Mouse (Mus musculus) intestine, postnatal 0 days (tissue): ENCODE data around the gene Platr17. TPM values are rescaled to one million over a fixed set of nuclear protein-coding genes. Genes with fewer than 3 reads are reported as not detected.
A peak's percentile ranks its signal among the peaks of the same experiment; 100 is the strongest.

Experiments
- ATAC-seq: fragments of 200-750 bp; cut with Nextera tagmentation; 2 replicates; pipeline ENCODE4 v1.8.0; 2017; ENCODE audit warnings: mild to moderate bottlenecking, moderate TSS enrichment, moderate library complexity
- H3K27ac ChIP-seq: fragments of 300-500 bp; sonication (generic); 2 replicates; pipeline ENCODE4 v1.5.1; 2014; ENCODE audit warnings: mild to moderate bottlenecking, low read depth, low read length, moderate library complexity
- H3K27me3 ChIP-seq: fragments of 300-500 bp; sonication (generic); replicated peaks from 2 replicates; pipeline ENCODE4 v1.6.1; 2014; ENCODE audit warnings: low read length, mixed read lengths; ENCODE audit not compliant: control insufficient read depth, insufficient read depth
- H3K36me3 ChIP-seq: fragments of 300-500 bp; sonication (generic); 2 replicates; pipeline ENCODE4 v1.6.1; 2014; ENCODE audit warnings: mild to moderate bottlenecking, moderate library complexity; ENCODE audit not compliant: control insufficient read depth, insufficient read depth
- H3K4me1 ChIP-seq: fragments of 300-500 bp; sonication (generic); replicated peaks from 2 replicates; pipeline ENCODE4 v1.6.1; 2014; ENCODE audit warnings: antibody characterized with exemption, low read length, mixed read lengths; ENCODE audit not compliant: control insufficient read depth, insufficient read depth
- H3K4me2 ChIP-seq: fragments of 300-500 bp; sonication (generic); replicated peaks from 2 replicates; pipeline ENCODE4 v1.6.1; 2014; ENCODE audit warnings: low read depth, mild to moderate bottlenecking, moderate library complexity
- H3K4me3 ChIP-seq: fragments of 300-500 bp; sonication (generic); 2 replicates; pipeline ENCODE4 v1.5.1; 2014; ENCODE audit warnings: low read depth, low read length
- H3K9ac ChIP-seq: fragments of 300-500 bp; sonication (generic); 2 replicates; pipeline ENCODE4 v1.6.1; 2014; ENCODE audit warnings: mild to moderate bottlenecking, low read depth, low read length
- H3K9me3 ChIP-seq: fragments of 300-500 bp; sonication (generic); 2 replicates; pipeline ENCODE4 v1.6.1; 2016; ENCODE audit warnings: mixed run types; ENCODE audit not compliant: control insufficient read depth
- CTCF ChIP-seq: sonication (generic); IDR thresholded peaks from 2 replicates; pipeline ENCODE4 v1.5.1; 2016; ENCODE audit warnings: low read depth, mild to moderate bottlenecking, control low read depth, antibody characterized with exemption, moderate library complexity
- WGBS: fragments of 180-500 bp; shearing (Covaris S2); extraction: QIAGEN DNeasy Blood & Tissue Kit; methylation state at CpG from one replicate; pipeline ENCODE4 v1.1.7; 2014; 5-methylcytosine and 5-hydroxymethylcytosine counted together
- polyA plus RNA-seq: library from polyadenylated mRNA; unstranded; fragments of >200 nt; fragmentation: Nextera tagmentation; extraction: Ambion mirVana; gene quantifications from 2 replicates; pipeline ENCODE4 v1.2.1, GENCODE M21; 2015

Gene Platr17
- polyA plus RNA-seq, 1 experiment from 2014 or later = 0.25 TPM

DNA sequence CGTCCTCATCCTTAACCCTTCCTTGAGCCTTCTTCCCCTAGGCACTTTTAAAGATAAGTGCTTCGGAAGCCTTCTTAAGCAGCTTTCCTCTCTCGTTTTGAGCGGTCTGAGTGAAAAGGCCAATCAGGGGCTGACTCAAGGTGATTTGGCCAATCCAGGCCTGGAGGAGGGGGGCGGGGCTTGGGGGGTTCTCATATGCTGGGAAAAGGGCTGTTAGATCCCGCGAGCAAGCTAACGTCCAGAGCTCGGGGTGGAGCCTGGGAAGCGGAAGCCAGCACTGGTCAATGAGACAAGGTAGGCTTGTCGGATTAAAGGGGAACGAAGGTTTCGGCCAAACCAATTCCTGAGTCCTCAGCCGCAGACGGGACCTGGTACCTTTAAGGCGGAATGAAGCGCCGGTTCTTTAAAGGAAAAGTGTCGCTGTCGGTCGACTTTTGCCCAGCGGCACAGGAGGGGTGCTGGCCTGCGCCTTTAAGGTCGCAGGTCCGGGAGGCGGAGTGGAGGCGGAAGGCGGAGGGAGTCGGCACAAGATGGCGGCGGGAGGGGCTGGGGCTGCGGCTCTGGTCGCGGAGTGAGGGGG is 10.8 kb downstream of the Platr17 start, which contains the start of the genes Tapbp and Zbtb22:
Tapbp (plus strand) TSS at position 229 of the 580 bp plus-strand sequence.
Zbtb22 (plus strand) TSS at position 234 of the 580 bp plus-strand sequence.
- peak within 1 kb of the TSS; percentile 86 for H3K27ac ChIP-seq
- TF ChIP-seq CTCF = no peak
- no peaks in the 10 kb centered on the region for H3K9me3 ChIP-seq
- peak within 1 kb of the TSS; percentile 67 for H3K4me3 ChIP-seq
- H3K36me3 ChIP-seq = peaks cover 53% of the 10 kb centered on the region
- ATAC-seq = peak; percentile 91
- WGBS = under 1% methylated on average over 31 of the region's 34 CpGs
- no peaks in the 10 kb centered on the region; the same call in 1 of the 2 replicates for H3K4me1 ChIP-seq
- H3K4me2 ChIP-seq = peak within 1 kb of the TSS; percentile 79
- peak within 1 kb of the TSS; percentile 64 for H3K9ac ChIP-seq
- H3K27me3 ChIP-seq = no peaks in the 10 kb centered on the region

DNA sequence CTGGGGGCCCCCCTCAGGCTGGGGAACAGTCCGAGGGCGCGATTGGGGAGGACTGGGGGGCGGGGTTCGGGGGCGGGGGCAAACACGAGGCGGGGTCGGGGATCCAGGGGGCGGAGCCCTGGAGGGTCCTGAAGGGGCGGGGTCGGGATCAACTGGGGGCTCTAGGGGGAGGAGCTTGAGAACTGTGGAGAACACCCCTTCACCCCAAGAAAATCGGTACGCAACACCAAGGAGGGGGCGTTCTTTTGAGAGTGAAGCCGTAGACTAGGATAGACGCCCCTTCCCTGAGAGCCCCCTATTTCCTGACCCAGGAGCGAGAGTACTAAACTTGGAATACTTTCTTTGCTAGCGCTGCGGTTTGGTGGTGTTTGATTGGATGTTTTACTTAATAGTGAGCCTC is 11.4 kb downstream of the Platr17 start:
- peak overlapping the region; percentile 64 for H3K9ac ChIP-seq
- H3K27me3 ChIP-seq = no peaks in the 10 kb centered on the region
- no peak for TF ChIP-seq CTCF
- peak overlapping the region; percentile 79 for H3K4me2 ChIP-seq
- WGBS = under 1% methylated on average over 20 of the region's 20 CpGs
- peaks cover 48% of the 10 kb centered on the region for H3K36me3 ChIP-seq
- peak overlapping the region; percentile 86 for H3K27ac ChIP-seq
- H3K4me1 ChIP-seq = no peaks in the 10 kb centered on the region; the same call in 1 of the 2 replicates
- no peak for ATAC-seq
- H3K9me3 ChIP-seq = no peaks in the 10 kb centered on the region
- H3K4me3 ChIP-seq = peak overlapping the region; percentile 67

DNA sequence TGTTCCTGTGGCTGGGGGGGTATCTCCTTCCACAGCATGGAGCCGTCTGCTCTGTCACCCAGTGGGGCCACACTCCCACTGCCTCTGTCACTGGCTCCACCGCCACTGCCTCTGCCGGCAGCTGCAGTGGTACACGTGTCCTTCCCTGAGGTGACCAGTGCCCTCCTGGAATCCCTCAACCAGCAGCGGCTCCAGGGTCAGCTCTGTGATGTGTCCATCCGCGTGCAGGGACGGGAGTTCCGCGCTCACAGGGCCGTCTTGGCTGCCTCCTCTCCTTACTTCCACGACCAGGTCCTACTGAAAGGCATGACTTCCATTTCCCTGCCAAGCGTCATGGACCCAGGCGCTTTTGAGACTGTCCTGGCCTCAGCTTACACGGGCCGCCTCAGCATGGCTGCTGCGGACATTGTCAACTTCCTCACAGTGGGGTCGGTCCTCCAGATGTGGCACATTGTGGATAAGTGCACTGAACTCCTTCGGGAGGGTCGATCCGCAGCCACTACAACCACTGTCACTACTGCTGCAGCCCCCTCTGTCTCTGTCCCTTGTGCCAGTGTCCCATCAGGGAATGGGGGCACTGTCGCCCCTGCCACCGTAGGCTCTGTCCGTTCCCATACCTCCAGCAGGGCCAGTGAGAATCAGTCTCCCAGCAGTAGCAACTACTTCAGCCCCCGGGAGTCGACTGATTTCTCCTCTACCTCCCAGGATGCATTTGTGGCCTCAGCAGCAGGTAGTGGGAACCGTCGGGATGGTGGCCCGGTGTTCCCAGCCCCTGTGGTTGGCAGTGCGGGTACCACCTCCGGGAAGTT is 12.1 kb downstream of the Platr17 start:
- no peaks in the 10 kb centered on the region for H3K27me3 ChIP-seq
- no peaks in the 10 kb centered on the region; the same call in 1 of the 2 replicates for H3K4me1 ChIP-seq
- no peak overlapping the region for H3K27ac ChIP-seq
- H3K9me3 ChIP-seq = no peaks in the 10 kb centered on the region
- no peak for TF ChIP-seq CTCF
- peak overlapping the region; percentile 67 for H3K4me3 ChIP-seq
- H3K36me3 ChIP-seq = peaks cover 42% of the 10 kb centered on the region
- no peak for ATAC-seq
- H3K4me2 ChIP-seq = peak overlapping the region; percentile 79
- WGBS = 77% methylated on average over 31 of the region's 31 CpGs
- H3K9ac ChIP-seq = peak overlapping the region; percentile 7; the same call in 1 of the 2 replicates

- no peak for ATAC-seq
- Histone ChIP-seq H3K36me3 (peaks cover 38% of the 10 kb centered on the region), H3K4me3 (no peak overlapping the region), H3K27ac (no peak overlapping the region), H3K27me3 (no peaks in the 10 kb centered on the region), H3K9me3 (no peaks in the 10 kb centered on the region), H3K4me1 (no peaks in the 10 kb centered on the region; the same call in 1 of the 2 replicates), H3K4me2 (no peak overlapping the region), H3K9ac (no peak overlapping the region)
- no peak for TF ChIP-seq CTCF
- 82% methylated on average over 18 of the region's 18 CpGs for WGBS
Observed at GRCm38 (mm10) chr17:33917656-33918292, 12.8 kb downstream of the Platr17 start.

GRCm38 (mm10) chr17:33918293-33919203 is 13.6 kb downstream of the Platr17 start:
- no peaks in the 10 kb centered on the region for H3K27me3 ChIP-seq
- no peaks in the 10 kb centered on the region for H3K9me3 ChIP-seq
- WGBS = 60% methylated on average over 37 of the region's 37 CpGs
- no peaks in the 10 kb centered on the region; the same call in 1 of the 2 replicates for H3K4me1 ChIP-seq
- H3K9ac ChIP-seq = no peak overlapping the region
- peaks cover 32% of the 10 kb centered on the region for H3K36me3 ChIP-seq
- peak overlapping the region; percentile 88; the same call in 1 of the 2 replicates for H3K27ac ChIP-seq
- ATAC-seq = no peak
- TF ChIP-seq CTCF = no peak
- H3K4me2 ChIP-seq = peak overlapping the region; percentile 96
- peak overlapping the region; percentile 85 for H3K4me3 ChIP-seq
